Mouse (Mus musculus): ENCODE results near the gene Rilp. TPM values are rescaled to one million over a fixed set of nuclear protein-coding genes. Genes with fewer than 3 reads are reported as not detected.

Gene Rilp
- polyA plus RNA-seq, 1 experiment from 2014 or later, result not detected

MicroRNAs within 50 kb of the gene (microRNA counts, 519-probe panel; counts per million panel counts)
- microRNA mmu-miR-22, result 4,249 counts per million, percentile 89 among the panel's probes with 10 or more counts

Small RNAs within 50 kb of the gene (microRNA-seq; reads per million reads assigned to microRNA genes)
- gene Mir22 (2,462 reads per million, percentile 84 among the genes with 10 or more reads in this experiment), gene Mir3971 (not detected)

Other genes starting within 250 kb of the Rilp start
- 110 and 120 TPM in 2 replicates for gene Rpa1, start 161.8 kb upstream of the Rilp start, polyA plus RNA-seq (2015; fragmentation: Nextera tagmentation; extraction: Ambion mirVana)
- gene Smyd4, start 161.7 kb upstream of the Rilp start, polyA plus RNA-seq (2015; fragmentation: Nextera tagmentation; extraction: Ambion mirVana), result 15.6 and 19.8 TPM in 2 replicates
- 259 and 277 TPM in 2 replicates for gene Serpinf1, start 87.4 kb upstream of the Rilp start, polyA plus RNA-seq (2015; fragmentation: Nextera tagmentation; extraction: Ambion mirVana)
- gene Serpinf2, start 70.5 kb upstream of the Rilp start, polyA plus RNA-seq (2015; fragmentation: Nextera tagmentation; extraction: Ambion mirVana), result 0.13 and 6.7 TPM in 2 replicates
- gene Wdr81, start 55.4 kb upstream of the Rilp start, polyA plus RNA-seq (2015; fragmentation: Nextera tagmentation; extraction: Ambion mirVana), result 5.3 and 7.1 TPM in 2 replicates
- 37.9 and 38.9 TPM in 2 replicates for gene Tlcd2, start 48.4 kb upstream of the Rilp start, polyA plus RNA-seq (2015; fragmentation: Nextera tagmentation; extraction: Ambion mirVana)
- 62.5 and 63.1 TPM in 2 replicates for gene Prpf8, start 23.3 kb upstream of the Rilp start, polyA plus RNA-seq (2015; fragmentation: Nextera tagmentation; extraction: Ambion mirVana)
- 5.0 and 6.0 TPM in 2 replicates for gene Scarf1, start 3.4 kb downstream of the Rilp start, polyA plus RNA-seq (2015; fragmentation: Nextera tagmentation; extraction: Ambion mirVana)
- 3.6 and 4.5 TPM in 2 replicates for gene Slc43a2, start 21.6 kb downstream of the Rilp start, polyA plus RNA-seq (2015; fragmentation: Nextera tagmentation; extraction: Ambion mirVana)
- 66.2 and 74.4 TPM in 2 replicates for gene Pitpna, start 78.0 kb downstream of the Rilp start, polyA plus RNA-seq (2015; fragmentation: Nextera tagmentation; extraction: Ambion mirVana)
- 23.2 and 26.2 TPM in 2 replicates for gene Inpp5k, start 120.9 kb downstream of the Rilp start, polyA plus RNA-seq (2015; fragmentation: Nextera tagmentation; extraction: Ambion mirVana)
- gene Myo1c, start 140.4 kb downstream of the Rilp start, polyA plus RNA-seq (2015; fragmentation: Nextera tagmentation; extraction: Ambion mirVana), result 38.3 and 43.8 TPM in 2 replicates
- 123 and 136 TPM in 2 replicates for gene Crk, start 169.2 kb downstream of the Rilp start, polyA plus RNA-seq (2015; fragmentation: Nextera tagmentation; extraction: Ambion mirVana)
- gene Ywhae, start 222.8 kb downstream of the Rilp start, polyA plus RNA-seq (2015; fragmentation: Nextera tagmentation; extraction: Ambion mirVana), result 959 and 992 TPM in 2 replicates

Data from embryonic facial prominence, embryonic 13.5 days (tissue).